Mouse (Mus musculus) liver, postnatal 0 days (tissue): ENCODE results near the gene Igf1. TPM values are rescaled to one million over a fixed set of nuclear protein-coding genes. Genes with fewer than 3 reads are reported as not detected.

Source experiments
- ATAC-seq: fragments of 200-750 bp; cut with Nextera tagmentation; 2 replicates; pipeline ENCODE4 v1.8.0; 2017; ENCODE audit warnings: mild to moderate bottlenecking, moderate library complexity
- DNase-seq: peaks from one replicate; pipeline ENCODE4 v3.0.0-alpha.2; 2016
- H3K27ac ChIP-seq: fragments of 300-500 bp; sonication (generic); 2 replicates; pipeline ENCODE4 v1.5.1; 2014; ENCODE audit warnings: antibody characterized with exemption, moderate library complexity, mild to moderate bottlenecking, low read depth
- H3K27me3 ChIP-seq: fragments of 300-500 bp; sonication (generic); 2 replicates; pipeline ENCODE4 v1.6.1; 2014; ENCODE audit warnings: low read length, control low read depth, mixed read lengths; ENCODE audit not compliant: insufficient read depth
- H3K36me3 ChIP-seq: fragments of 300-500 bp; sonication (generic); replicated peaks from 2 replicates; pipeline ENCODE4 v1.6.1; 2014; ENCODE audit warnings: mild to moderate bottlenecking, control low read depth, low read length, moderate library complexity, mixed read lengths; ENCODE audit not compliant: insufficient read depth
- H3K4me1 ChIP-seq: fragments of 300-500 bp; sonication (generic); 2 replicates; pipeline ENCODE4 v1.6.1; 2014; ENCODE audit warnings: antibody characterized with exemption, mild to moderate bottlenecking, control low read depth; ENCODE audit not compliant: insufficient read depth
- H3K4me2 ChIP-seq: fragments of 300-500 bp; sonication (generic); 2 replicates; pipeline ENCODE4 v1.6.1; 2014; ENCODE audit warnings: low read depth, mild to moderate bottlenecking, low read length, moderate library complexity, mixed read lengths
- H3K4me3 ChIP-seq: fragments of 300-500 bp; sonication (generic); 2 replicates; pipeline ENCODE4 v1.5.1; 2014; ENCODE audit warnings: low read depth, low read length
- H3K9ac ChIP-seq: fragments of 300-500 bp; sonication (generic); replicated peaks from 2 replicates; pipeline ENCODE4 v1.6.1; 2014; ENCODE audit warnings: mild to moderate bottlenecking, moderate library complexity
- H3K9me3 ChIP-seq: fragments of 300-500 bp; sonication (generic); 2 replicates; pipeline ENCODE4 v1.6.1; 2016; ENCODE audit warnings: mild to moderate bottlenecking, control low read depth, low read length, mixed read lengths
- CTCF ChIP-seq: sonication (generic); IDR thresholded peaks from 2 replicates; pipeline ENCODE4 v1.5.1; 2016; ENCODE audit warnings: antibody characterized with exemption, low read depth
- EP300 ChIP-seq: IDR thresholded peaks from 2 replicates; pipeline ENCODE4 v1.6.1; 2016; ENCODE audit warnings: antibody characterized with exemption, low read depth, mild to moderate bottlenecking
- WGBS: fragments of 180-500 bp; shearing (Covaris S2); extraction: QIAGEN DNeasy Blood & Tissue Kit; methylation state at CpG from one replicate; pipeline ENCODE4 v1.1.7; 2014; ENCODE audit not compliant: insufficient replicate concordance; 5-methylcytosine and 5-hydroxymethylcytosine counted together
- polyA plus RNA-seq: library from polyadenylated mRNA; unstranded; fragments of >200 nt; fragmentation: Nextera tagmentation; extraction: Ambion mirVana; gene quantifications from 2 replicates; pipeline ENCODE4 v1.2.1, GENCODE M21; 2015

Gene Igf1
- polyA plus RNA-seq, 1 experiment from 2014 or later, result 34.1 TPM

- TF ChIP-seq EP300 (no peak), CTCF (no peak)
- H3K4me2 ChIP-seq, result no peak overlapping the region
- H3K4me1 ChIP-seq, result no peaks in the 10 kb centered on the region
- no peaks in the 10 kb centered on the region for H3K9me3 ChIP-seq
- H3K27ac ChIP-seq, result no peak overlapping the region
- WGBS, result 67% methylated on average over 8 of the region's 8 CpGs
- no peak overlapping the region for H3K9ac ChIP-seq
- ATAC-seq (no peak), DNase-seq (no peak)
- no peaks in the 10 kb centered on the region for H3K27me3 ChIP-seq
- H3K36me3 ChIP-seq, result 0 out of 2 replicates have a peak, but pooled peaks cover 2% of the 10 kb centered on the region
- no peak overlapping the region for H3K4me3 ChIP-seq
Observed at GRCm38 (mm10) chr10:87866448-87866847, 8.4 kb downstream of the Igf1 start.

GRCm38 (mm10) chr10:87867217-87867616 is 9.2 kb downstream of the Igf1 start:
- Histone ChIP-seq H3K4me1 (no peaks in the 10 kb centered on the region), H3K27me3 (no peaks in the 10 kb centered on the region), H3K36me3 (0 out of 2 replicates have a peak, but pooled peaks cover 2% of the 10 kb centered on the region), H3K9ac (no peak overlapping the region), H3K4me2 (no peak overlapping the region), H3K27ac (no peak overlapping the region), H3K4me3 (no peak overlapping the region), H3K9me3 (no peaks in the 10 kb centered on the region)
- DNase-seq, result no peak
- TF ChIP-seq CTCF, result no peak
- TF ChIP-seq EP300, result no peak
- no peak for ATAC-seq
- 83% methylated on average over 2 of the region's 2 CpGs for WGBS

- no peak overlapping the region for H3K4me2 ChIP-seq
- H3K36me3 ChIP-seq, result 0 out of 2 replicates have a peak, but pooled peaks cover 2% of the 10 kb centered on the region
- no peak for DNase-seq
- H3K9ac ChIP-seq, result no peak overlapping the region
- no peak overlapping the region for H3K27ac ChIP-seq
- H3K4me1 ChIP-seq, result no peaks in the 10 kb centered on the region
- WGBS, result 72% methylated on average over 4 of the region's 4 CpGs
- H3K27me3 ChIP-seq, result no peaks in the 10 kb centered on the region
- ATAC-seq, result no peak
- H3K4me3 ChIP-seq, result no peak overlapping the region
- H3K9me3 ChIP-seq, result no peaks in the 10 kb centered on the region
- no peak for TF ChIP-seq CTCF
- no peak for TF ChIP-seq EP300
Observed at GRCm38 (mm10) chr10:87867631-87868030, 9.6 kb downstream of the Igf1 start.

GRCm38 (mm10) chr10:87868349-87869053 is 10.4 kb downstream of the Igf1 start:
- WGBS, result 78% methylated on average over 9 of the region's 9 CpGs
- no peak overlapping the region for H3K9ac ChIP-seq
- TF ChIP-seq CTCF (no peak), EP300 (no peak)
- H3K4me2 ChIP-seq, result no peak overlapping the region
- H3K27me3 ChIP-seq, result no peaks in the 10 kb centered on the region
- DNase-seq (no peak), ATAC-seq (no peak)
- no peaks in the 10 kb centered on the region for H3K9me3 ChIP-seq
- no peak overlapping the region for H3K4me3 ChIP-seq
- H3K4me1 ChIP-seq, result no peaks in the 10 kb centered on the region
- H3K36me3 ChIP-seq, result 0 out of 2 replicates have a peak, but pooled peaks cover 2% of the 10 kb centered on the region
- H3K27ac ChIP-seq, result no peak overlapping the region

GRCm38 (mm10) chr10:87869151-87869550 is 11.1 kb downstream of the Igf1 start:
- H3K36me3 ChIP-seq, result 0 out of 2 replicates have a peak, but pooled peaks cover 2% of the 10 kb centered on the region
- H3K27me3 ChIP-seq, result no peaks in the 10 kb centered on the region
- WGBS, result 63% methylated on average over 2 of the region's 2 CpGs
- no peak overlapping the region for H3K9ac ChIP-seq
- H3K9me3 ChIP-seq, result no peaks in the 10 kb centered on the region
- DNase-seq (no peak), ATAC-seq (no peak)
- no peak overlapping the region for H3K27ac ChIP-seq
- TF ChIP-seq EP300 (no peak), CTCF (no peak)
- H3K4me2 ChIP-seq, result no peak overlapping the region
- H3K4me3 ChIP-seq, result no peak overlapping the region
- no peaks in the 10 kb centered on the region for H3K4me1 ChIP-seq

- DNase-seq, result no peak
- Histone ChIP-seq H3K36me3 (0 out of 2 replicates have a peak, but pooled peaks cover 2% of the 10 kb centered on the region), H3K4me3 (no peak overlapping the region), H3K9me3 (no peaks in the 10 kb centered on the region), H3K27me3 (no peaks in the 10 kb centered on the region), H3K4me1 (no peaks in the 10 kb centered on the region), H3K27ac (no peak overlapping the region), H3K9ac (no peak overlapping the region), H3K4me2 (no peak overlapping the region)
- TF ChIP-seq CTCF (no peak), EP300 (no peak)
- 57% methylated on average over 1 of the region's 1 CpGs for WGBS
- ATAC-seq, result no peak
Observed at GRCm38 (mm10) chr10:87869691-87870090, 11.6 kb downstream of the Igf1 start.
